9 mouse cellular contexts compared by ENCODE assay signal in the genomic region with DNA sequence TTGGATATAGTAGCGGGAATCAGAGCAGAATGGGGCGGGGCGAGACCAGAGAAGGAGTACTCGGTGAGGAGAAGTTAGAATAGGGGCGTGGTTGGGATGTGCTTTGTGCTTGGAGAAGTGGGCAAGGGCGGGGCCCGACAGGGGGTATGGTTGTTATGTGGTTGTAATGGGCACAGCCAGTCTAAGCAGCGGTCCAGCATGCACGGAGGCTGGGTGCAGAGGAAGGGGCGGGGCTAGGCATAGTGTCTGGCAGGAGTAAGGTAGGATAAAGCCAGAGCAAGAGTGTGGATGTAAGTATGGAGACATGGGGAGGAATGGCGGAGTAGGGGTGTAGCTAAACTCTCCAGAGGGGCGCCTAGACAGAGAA. TPM values are rescaled to one million over a fixed set of nuclear protein-coding genes. Genes with fewer than 3 reads are reported as not detected.
DNase-seq lines count a peak whose midpoint lies in the region; ATAC-seq and TF ChIP-seq lines count a peak whose summit lies in the region.
"Had no signal": no experiment of that assay in that cellular context is flagged by ENCODE, and none has a peak within 500 bp of the region (broad histone marks: within the 10 kb centered on the region; RNA-seq: fewer than 3 reads in every experiment).

No protein-coding gene starts in this region.

- H3K4me2 ChIP-seq in heart, embryonic 12.5 days, result peak overlapping the region; percentile 80
- peak overlapping the region; percentile 89 for H3K4me2 ChIP-seq in forebrain, embryonic 13.5 days
- peak overlapping the region; percentile 54 for H3K4me2 ChIP-seq in liver, embryonic 14.5 days (ENCODE audit: low read depth)

- peak; percentile 66 for ATAC-seq in heart, embryonic 12.5 days (ENCODE audit: insufficient number of reproducible peaks, low FRiP score)
- ATAC-seq in CD4-positive, CD25-positive, alpha-beta regulatory T cell, adult 4 months, result peak; percentile 23
- ATAC-seq in forebrain, embryonic 13.5 days, result peak; percentile 77
- ATAC-seq in liver, embryonic 14.5 days (ENCODE audit: insufficient read depth), result peak; percentile 51; the same call in 1 of the 2 replicates

- no peak for DNase-seq in heart, postnatal 4 days
- no peak for DNase-seq in liver, embryonic 14.5 days (ENCODE audit: low read depth in 3 of 3, low spot score in 3 of 3)
- no peak for DNase-seq in adrenal gland, postnatal 10 days
- no peak for DNase-seq in MN1 (ENCODE audit: low spot score)
- DNase-seq in retina, postnatal 1 day, result no peak

- H3K4me1 ChIP-seq in heart, embryonic 12.5 days (replicated peaks), result peaks cover 12% of the 10 kb centered on the region
- peaks cover 27% of the 10 kb centered on the region for H3K4me1 ChIP-seq in forebrain, embryonic 13.5 days
- H3K4me1 ChIP-seq in liver, embryonic 14.5 days (replicated peaks; ENCODE audit: control insufficient read depth in 2 of 2, insufficient read depth in 2 of 2, low read length in 1 of 2), result no peaks in the 10 kb centered on the region; a peak in 1 of 4 replicates

- no peaks in the 10 kb centered on the region for H3K9me3 ChIP-seq in heart, embryonic 12.5 days (replicated peaks)
- no peaks in the 10 kb centered on the region for H3K9me3 ChIP-seq in forebrain, embryonic 13.5 days (replicated peaks)
- H3K9me3 ChIP-seq in liver, embryonic 14.5 days (ENCODE audit: control insufficient read depth, low read length), result no peaks in the 10 kb centered on the region

- H3K27ac ChIP-seq in heart, embryonic 12.5 days (ENCODE audit: poor library complexity, severe bottlenecking), result no peak overlapping the region
- H3K27ac ChIP-seq in forebrain, embryonic 13.5 days, result no peak overlapping the region
- H3K27ac ChIP-seq in liver, embryonic 14.5 days, result no peak overlapping the region

- peaks cover 57% of the 10 kb centered on the region for H3K27me3 ChIP-seq in heart, embryonic 12.5 days (replicated peaks)
- H3K27me3 ChIP-seq in forebrain, embryonic 13.5 days, result peaks cover 21% of the 10 kb centered on the region; the same call in 1 of the 2 replicates
- peaks cover 9% of the 10 kb centered on the region for H3K27me3 ChIP-seq in liver, embryonic 14.5 days (ENCODE audit: control insufficient read depth, insufficient read depth, low read length)

- WGBS in heart, embryonic 12.5 days, result 4% methylated on average over 12 of the region's 12 CpGs
- under 1% methylated on average over 12 of the region's 12 CpGs for WGBS in forebrain, embryonic 13.5 days
- WGBS in liver, embryonic 14.5 days (ENCODE audit: insufficient replicate concordance), result 4% methylated on average over 12 of the region's 12 CpGs

- H3K4me3 ChIP-seq in heart, embryonic 12.5 days, result peak overlapping the region; percentile 48
- H3K4me3 ChIP-seq in forebrain, embryonic 13.5 days, result peak overlapping the region; percentile 50
- no peak overlapping the region for H3K4me3 ChIP-seq in liver, embryonic 14.5 days (ENCODE audit: insufficient read depth in 1 of 2, low read depth in 2 of 2, low read length in 2 of 2)

- H3K36me3 ChIP-seq in heart, embryonic 12.5 days, result no peaks in the 10 kb centered on the region
- H3K36me3 ChIP-seq in forebrain, embryonic 13.5 days (ENCODE audit: poor library complexity, severe bottlenecking), result no peaks in the 10 kb centered on the region
- no peaks in the 10 kb centered on the region for H3K36me3 ChIP-seq in liver, embryonic 14.5 days (replicated peaks; ENCODE audit: control insufficient read depth, insufficient read depth, low read depth)

- peak overlapping the region; percentile 17; the same call in 1 of the 2 replicates for H3K9ac ChIP-seq in heart, embryonic 12.5 days
- peak overlapping the region; percentile 68; the same call in 1 of the 2 replicates for H3K9ac ChIP-seq in forebrain, embryonic 13.5 days
- H3K9ac ChIP-seq in liver, embryonic 14.5 days (replicated peaks), result no peak overlapping the region

- no peak for TF ChIP-seq CTCF in liver, embryonic 14.5 days (IDR thresholded peaks at IDR 0.05; ENCODE audit: low read depth)

- no peak for TF ChIP-seq EP300 in liver, embryonic 14.5 days (IDR thresholded peaks at IDR 0.05; ENCODE audit: low read depth)

RNA-seq across cellular contexts. Expression of gene Srrm3, which starts 28.8 kb away (rescaled TPM):
- 0.22 TPM in 1 of 2 replicates, not detected in the other for polyA plus RNA-seq in heart, embryonic 12.5 days (2016; fragmentation: Nextera tagmentation; extraction: Ambion mirVana)
- under 1 TPM; 0.12 to 0.20 TPM for total RNA-seq in heart, postnatal 4 days (2021)
- not detected for polyA plus RNA-seq in CD4-positive, CD25-positive, alpha-beta regulatory T cell, adult 4 months (2017; shearing (Covaris generic))
- polyA plus RNA-seq in forebrain, embryonic 13.5 days (2015; fragmentation: Nextera tagmentation; extraction: Ambion mirVana), result 45.8 and 52.8 TPM in 2 replicates
- polyA plus RNA-seq in liver, embryonic 14.5 days (2012; rRNA removed), result 0.01 and 0.27 TPM in 2 replicates
- not detected in 2 replicates for polyA plus RNA-seq in liver, embryonic 14.5 days (2014; fragmentation: Nextera tagmentation; extraction: Ambion mirVana)
- 1 to 10 TPM; 2.5 to 4.3 TPM for total RNA-seq in adrenal gland, postnatal 10 days (2021)
- total RNA-seq: megakaryocyte-erythroid progenitor cell, adult 5-6 weeks had no signal

RNA-seq across cellular contexts. Expression of gene Hspb1, which starts 52.2 kb away (rescaled TPM):
- 916 and 1,021 TPM in 2 replicates for polyA plus RNA-seq in heart, embryonic 12.5 days (2016; fragmentation: Nextera tagmentation; extraction: Ambion mirVana)
- total RNA-seq in heart, postnatal 4 days (2021), result 100 to 1,000 TPM; 397 to 401 TPM
- polyA plus RNA-seq in CD4-positive, CD25-positive, alpha-beta regulatory T cell, adult 4 months (2017; shearing (Covaris generic)), result 1 to 10 TPM in 1 of 2 experiments, not detected in 1; 1.3 TPM
- polyA plus RNA-seq in forebrain, embryonic 13.5 days (2015; fragmentation: Nextera tagmentation; extraction: Ambion mirVana), result 3.9 and 4.3 TPM in 2 replicates
- polyA plus RNA-seq in liver, embryonic 14.5 days (2012; rRNA removed), result 1.7 and 1.9 TPM in 2 replicates
- 1.7 and 1.8 TPM in 2 replicates for polyA plus RNA-seq in liver, embryonic 14.5 days (2014; fragmentation: Nextera tagmentation; extraction: Ambion mirVana)
- total RNA-seq in adrenal gland, postnatal 10 days (2021), result 10 to 100 TPM; 68.2 to 90.0 TPM
- total RNA-seq: megakaryocyte-erythroid progenitor cell, adult 5-6 weeks had no signal

RNA-seq across cellular contexts. Expression of gene Mdh2, which starts 57.2 kb away (rescaled TPM):
- polyA plus RNA-seq in heart, embryonic 12.5 days (2016; fragmentation: Nextera tagmentation; extraction: Ambion mirVana), result 950 TPM in 2 replicates
- 1,000 to 10,000 TPM; 1,387 to 1,444 TPM for total RNA-seq in heart, postnatal 4 days (2021)
- polyA plus RNA-seq in CD4-positive, CD25-positive, alpha-beta regulatory T cell, adult 4 months (2017; shearing (Covaris generic)), result 100 to 1,000 TPM; 657 to 753 TPM
- polyA plus RNA-seq in forebrain, embryonic 13.5 days (2015; fragmentation: Nextera tagmentation; extraction: Ambion mirVana), result 558 and 564 TPM in 2 replicates
- 211 and 224 TPM in 2 replicates for polyA plus RNA-seq in liver, embryonic 14.5 days (2012; rRNA removed)
- polyA plus RNA-seq in liver, embryonic 14.5 days (2014; fragmentation: Nextera tagmentation; extraction: Ambion mirVana), result 307 and 326 TPM in 2 replicates
- total RNA-seq in adrenal gland, postnatal 10 days (2021), result 1,000 to 10,000 TPM; 1,052 to 1,158 TPM

RNA-seq across cellular contexts. Expression of gene Styxl1, which starts 57.3 kb away (rescaled TPM):
- polyA plus RNA-seq in heart, embryonic 12.5 days (2016; fragmentation: Nextera tagmentation; extraction: Ambion mirVana), result not detected in 2 replicates
- not detected for total RNA-seq in heart, postnatal 4 days (2021)
- 1 to 10 TPM in 1 of 2 experiments, under 1 TPM in 1; 0.61 to 1.1 TPM for polyA plus RNA-seq in CD4-positive, CD25-positive, alpha-beta regulatory T cell, adult 4 months (2017; shearing (Covaris generic))
- 0.26 and 0.41 TPM in 2 replicates for polyA plus RNA-seq in forebrain, embryonic 13.5 days (2015; fragmentation: Nextera tagmentation; extraction: Ambion mirVana)
- 0.02 TPM in 1 of 2 replicates, not detected in the other for polyA plus RNA-seq in liver, embryonic 14.5 days (2012; rRNA removed)
- not detected in 2 replicates for polyA plus RNA-seq in liver, embryonic 14.5 days (2014; fragmentation: Nextera tagmentation; extraction: Ambion mirVana)
- total RNA-seq in adrenal gland, postnatal 10 days (2021), result under 1 TPM; 0.27 to 0.73 TPM
- total RNA-seq: megakaryocyte-erythroid progenitor cell, adult 5-6 weeks had no signal

Comparison
In these comparisons a context has a peak if more than half of its experiments do, and no peak if none do; other contexts are left out.
1. ATAC-seq: peak in every context shown above with its lines; median percentile 77 in forebrain, embryonic 13.5 days; 66 in heart, embryonic 12.5 days; 51 in liver, embryonic 14.5 days; 23 in CD4-positive, CD25-positive, alpha-beta regulatory T cell, adult 4 months.
2. H3K4me3 ChIP-seq: peak in heart, embryonic 12.5 days (single experiment) and forebrain, embryonic 13.5 days (single experiment); none in liver, embryonic 14.5 days (0 of 2).
3. RNA of gene Srrm3, which starts 28.8 kb away (polyA plus RNA-seq): 45.8 to 52.8 TPM in forebrain, embryonic 13.5 days; 0.22 TPM in heart, embryonic 12.5 days, 0.01 to 0.27 TPM in liver, embryonic 14.5 days and not detected in CD4-positive, CD25-positive, alpha-beta regulatory T cell, adult 4 months; every median in the first group is over 10 times any median in the second.
4. RNA of gene Hspb1, which starts 52.2 kb away (polyA plus RNA-seq): 916 to 1,021 TPM in heart, embryonic 12.5 days; 3.9 to 4.3 TPM in forebrain, embryonic 13.5 days, 1.7 to 1.9 TPM in liver, embryonic 14.5 days and 1.3 TPM in CD4-positive, CD25-positive, alpha-beta regulatory T cell, adult 4 months; every median in the first group is over 100 times any median in the second.
5. Peak in every context shown above with its lines, with median percentiles within 50 percentile points of each other: H3K4me2 ChIP-seq.